Mouse (Mus musculus): ENCODE results near the gene Nol3. TPM values are rescaled to one million over a fixed set of nuclear protein-coding genes. Genes with fewer than 3 reads are reported as not detected.
A peak's percentile ranks its signal among the peaks of the same experiment; 100 is the strongest.

The Nol3 gene
- total and polyA plus RNA-seq, 2 experiments from 2014 or later = 2.0 to 6.5 TPM

DNA sequence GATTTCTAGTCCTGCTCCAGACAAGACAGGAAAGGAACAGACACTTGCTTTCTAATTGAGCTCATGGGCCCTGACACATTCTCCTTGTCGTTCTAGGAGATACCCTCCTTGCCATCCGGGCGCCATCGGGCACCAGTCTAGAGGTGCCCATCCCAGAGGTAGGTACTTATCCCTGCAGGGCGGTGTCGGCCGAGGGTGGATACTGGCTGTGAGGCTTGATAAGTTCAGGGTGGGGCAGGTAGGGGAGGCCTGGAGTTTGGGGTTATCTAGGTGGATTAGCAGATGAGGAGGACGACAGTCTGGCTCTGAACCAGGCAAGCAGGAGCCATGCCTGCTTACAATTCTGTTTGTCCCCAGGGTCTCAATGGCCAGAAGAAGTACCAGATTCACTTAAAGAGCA lies 24.0 kb downstream of the Nol3 start:
- DNase-seq (ENCODE audit: low spot score) (no peak), ATAC-seq (ENCODE audit: low FRiP score) (no peak)
- no peak overlapping the region for H3K27ac ChIP-seq (ENCODE audit: low read depth, low read length)
- no peak for TF ChIP-seq CTCF (IDR thresholded peaks at IDR 0.05)
- no peaks in the 10 kb centered on the region for H3K27me3 ChIP-seq (ENCODE audit: insufficient read depth, low read length)
- no peak overlapping the region for H3K4me2 ChIP-seq (ENCODE audit: low read depth, low read length, poor library complexity, severe bottlenecking)
- H3K9me3 ChIP-seq (ENCODE audit: low read length) = no peaks in the 10 kb centered on the region
- no peak overlapping the region for H3K4me3 ChIP-seq (ENCODE audit: low read depth, low read length)
- peaks cover 39% of the 10 kb centered on the region for H3K36me3 ChIP-seq (ENCODE audit: insufficient read depth, low read length)
- H3K4me1 ChIP-seq (ENCODE audit: insufficient read depth, low read length) = peaks cover 9% of the 10 kb centered on the region; the same call in 1 of the 2 replicates
- H3K9ac ChIP-seq (replicated peaks; ENCODE audit: low read length, poor library complexity, severe bottlenecking) = no peak overlapping the region
- WGBS = over 99% methylated on average over 8 of the region's 8 CpGs

DNA sequence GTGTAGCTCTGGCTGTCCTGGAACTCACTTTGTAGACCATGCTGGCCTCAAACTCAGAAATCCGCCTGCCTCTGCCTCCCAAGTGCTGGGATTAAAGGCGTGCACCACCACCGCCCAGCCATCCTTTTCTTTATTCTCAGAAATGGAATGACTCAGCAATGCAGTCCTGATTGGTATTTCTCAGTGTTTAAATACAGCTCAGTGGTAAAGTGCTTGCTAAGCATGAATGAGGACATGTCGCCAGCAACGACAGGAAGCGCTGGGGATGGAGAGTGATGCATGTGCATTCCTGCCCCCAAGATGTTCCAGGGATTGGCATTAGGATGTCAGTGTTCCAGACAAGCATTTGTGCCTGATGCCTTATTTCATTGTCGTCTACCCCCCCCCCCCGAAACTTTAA lies 27.5 kb downstream of the Nol3 start:
- TF ChIP-seq CTCF (IDR thresholded peaks at IDR 0.05) = no peak
- H3K9ac ChIP-seq (replicated peaks; ENCODE audit: low read length, poor library complexity, severe bottlenecking) = no peak overlapping the region
- DNase-seq (ENCODE audit: low spot score) (no peak), ATAC-seq (ENCODE audit: low FRiP score) (no peak)
- peaks cover 15% of the 10 kb centered on the region; the same call in 1 of the 2 replicates for H3K4me1 ChIP-seq (ENCODE audit: insufficient read depth, low read length)
- H3K4me3 ChIP-seq (ENCODE audit: low read depth, low read length) = no peak overlapping the region
- peaks cover 49% of the 10 kb centered on the region for H3K36me3 ChIP-seq (ENCODE audit: insufficient read depth, low read length)
- no peak overlapping the region for H3K4me2 ChIP-seq (ENCODE audit: low read depth, low read length, poor library complexity, severe bottlenecking)
- H3K27me3 ChIP-seq (ENCODE audit: insufficient read depth, low read length) = no peaks in the 10 kb centered on the region
- no peak overlapping the region for H3K27ac ChIP-seq (ENCODE audit: low read depth, low read length)
- H3K9me3 ChIP-seq (ENCODE audit: low read length) = no peaks in the 10 kb centered on the region
- 89% methylated on average over 8 of the region's 8 CpGs for WGBS

DNA sequence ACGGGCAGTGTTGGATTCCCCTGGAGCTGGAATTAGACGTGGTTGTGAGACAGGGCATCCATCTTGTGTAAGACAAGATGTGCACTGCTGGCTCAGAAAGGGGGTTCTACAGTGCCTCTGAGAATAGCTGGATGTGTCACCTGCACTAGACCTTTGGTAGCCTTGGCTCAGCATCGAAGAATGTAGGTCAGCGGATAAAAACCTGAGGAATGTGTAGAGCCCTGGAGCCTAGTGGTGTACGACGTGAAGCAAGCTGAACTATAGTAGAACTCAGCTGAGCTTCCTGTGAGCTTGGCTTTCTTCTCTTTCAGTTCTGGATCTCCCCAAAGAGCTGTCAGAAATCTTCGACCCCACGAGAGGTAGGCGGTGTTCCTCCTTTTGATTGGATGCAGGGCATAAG lies 27.9 kb downstream of the Nol3 start:
- DNase-seq (ENCODE audit: low spot score) (no peak), ATAC-seq (ENCODE audit: low FRiP score) (no peak)
- peaks cover 10% of the 10 kb centered on the region; the same call in 1 of the 2 replicates for H3K4me1 ChIP-seq (ENCODE audit: insufficient read depth, low read length)
- no peaks in the 10 kb centered on the region for H3K27me3 ChIP-seq (ENCODE audit: insufficient read depth, low read length)
- WGBS = 86% methylated on average over 9 of the region's 9 CpGs
- peaks cover 52% of the 10 kb centered on the region for H3K36me3 ChIP-seq (ENCODE audit: insufficient read depth, low read length)
- 0 out of 2 replicates have a peak overlapping the region, but pooled peaks have one; percentile 8 for H3K9ac ChIP-seq (replicated peaks; ENCODE audit: low read length, poor library complexity, severe bottlenecking)
- H3K27ac ChIP-seq (ENCODE audit: low read depth, low read length) = no peak overlapping the region
- H3K4me3 ChIP-seq (ENCODE audit: low read depth, low read length) = no peak overlapping the region
- TF ChIP-seq CTCF (IDR thresholded peaks at IDR 0.05) = no peak
- no peaks in the 10 kb centered on the region for H3K9me3 ChIP-seq (ENCODE audit: low read length)
- H3K4me2 ChIP-seq (ENCODE audit: low read depth, low read length, poor library complexity, severe bottlenecking) = no peak overlapping the region

DNA sequence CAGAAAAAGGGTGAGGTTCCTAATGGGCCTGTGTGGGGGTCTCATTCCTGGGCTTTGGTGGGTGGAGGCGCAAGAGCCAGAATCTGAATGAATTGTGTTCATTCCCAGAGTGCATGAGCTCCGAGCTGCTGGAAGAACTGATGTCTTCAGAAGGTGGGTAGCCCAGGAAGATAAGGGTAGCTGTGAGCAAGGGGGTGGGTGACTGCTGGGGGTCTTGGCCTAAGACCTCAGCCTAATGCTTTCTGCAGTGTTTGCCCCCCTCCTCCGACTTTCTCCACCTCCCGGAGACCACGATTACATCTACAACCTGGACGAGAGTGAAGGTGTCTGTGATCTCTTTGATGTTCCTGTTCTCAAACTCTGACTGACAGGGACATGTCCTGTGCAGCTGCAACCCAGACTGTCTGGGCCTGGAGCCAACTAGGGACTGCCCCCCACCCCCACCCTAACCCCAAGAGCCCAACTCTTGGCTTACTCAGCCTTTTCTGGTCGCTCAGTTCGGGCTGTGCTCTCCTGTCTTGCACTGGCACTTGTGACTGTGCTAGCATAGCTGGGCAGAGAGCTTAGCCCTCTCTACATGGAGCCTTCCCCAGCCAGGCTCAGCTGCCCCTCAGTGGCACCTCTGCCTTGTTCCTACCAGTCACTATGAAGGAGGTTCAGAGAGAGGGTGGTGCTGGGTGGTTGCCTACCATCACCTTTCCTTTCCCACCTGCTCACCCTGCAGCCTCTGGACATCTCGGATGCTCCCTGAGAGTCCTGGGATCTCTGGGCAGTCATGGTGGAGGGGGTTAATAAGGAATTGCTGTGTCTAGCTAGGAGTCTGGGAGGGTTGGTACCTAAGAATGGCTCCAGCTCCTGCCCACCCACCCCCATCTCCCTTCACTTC lies 28.6 kb downstream of the Nol3 start:
- 64% methylated on average over 9 of the region's 9 CpGs for WGBS
- no peak overlapping the region for H3K4me2 ChIP-seq (ENCODE audit: low read depth, low read length, poor library complexity, severe bottlenecking)
- TF ChIP-seq CTCF (IDR thresholded peaks at IDR 0.05) = no peak
- ATAC-seq (ENCODE audit: low FRiP score) = no peak
- H3K4me3 ChIP-seq (ENCODE audit: low read depth, low read length) = no peak overlapping the region
- DNase-seq (ENCODE audit: low spot score) = no peak
- H3K9ac ChIP-seq (replicated peaks; ENCODE audit: low read length, poor library complexity, severe bottlenecking) = 0 out of 2 replicates have a peak overlapping the region, but pooled peaks have one; percentile 8
- H3K27me3 ChIP-seq (ENCODE audit: insufficient read depth, low read length) = no peaks in the 10 kb centered on the region
- H3K36me3 ChIP-seq (ENCODE audit: insufficient read depth, low read length) = peaks cover 52% of the 10 kb centered on the region
- H3K4me1 ChIP-seq (ENCODE audit: insufficient read depth, low read length) = peaks cover 9% of the 10 kb centered on the region; the same call in 1 of the 2 replicates
- no peaks in the 10 kb centered on the region for H3K9me3 ChIP-seq (ENCODE audit: low read length)
- no peak overlapping the region for H3K27ac ChIP-seq (ENCODE audit: low read depth, low read length)

DNA sequence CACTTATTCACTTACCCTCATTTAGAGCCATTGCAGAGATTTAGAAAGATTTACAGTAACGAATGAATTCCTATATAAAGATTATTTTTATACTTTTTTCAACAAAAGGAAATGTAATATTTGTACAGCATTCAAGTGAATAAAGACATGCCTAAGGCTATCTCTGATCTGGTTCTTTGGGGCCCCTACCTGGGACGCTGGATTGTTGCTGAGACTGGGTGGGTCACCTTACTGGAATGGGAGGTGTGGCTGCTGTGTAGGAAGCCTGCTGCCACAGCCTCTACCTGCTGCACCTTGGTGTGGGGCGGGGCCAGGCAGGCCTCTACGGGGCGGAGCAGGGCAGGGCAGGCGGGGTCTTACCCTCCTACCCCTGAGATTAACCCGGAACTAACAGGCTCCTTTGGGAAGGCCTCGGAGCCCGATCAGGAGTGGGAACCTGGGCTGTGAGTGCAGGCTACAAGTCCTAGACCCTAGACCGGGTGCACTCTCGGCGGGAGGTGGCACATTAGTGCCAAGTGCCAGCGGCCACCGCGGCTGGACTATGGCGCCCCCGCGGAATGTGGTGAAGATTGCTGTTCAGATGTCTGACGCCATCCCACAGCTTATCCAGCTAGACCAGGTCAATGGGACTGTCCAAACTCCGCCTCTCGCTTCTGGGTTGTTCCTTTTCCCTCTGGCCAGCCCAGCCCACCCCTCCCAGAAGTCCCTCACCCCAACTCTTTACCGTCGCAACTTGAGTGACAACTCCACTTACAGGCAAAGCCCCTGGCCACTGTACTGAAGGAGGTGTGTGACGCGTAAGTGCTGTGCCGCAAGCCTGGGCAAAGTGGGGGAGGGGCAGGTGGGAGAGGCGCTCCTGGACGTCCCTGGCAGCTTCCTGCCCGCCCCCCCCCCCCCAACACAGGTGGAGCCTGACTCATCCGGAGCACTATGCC lies 29.5 kb downstream of the Nol3 start, which contains the start of gene Elmo3:
Elmo3 (plus strand) TSS at position 391 of the 935 bp plus-strand sequence.
- Histone ChIP-seq H3K9me3 (ENCODE audit: low read length) (no peaks in the 10 kb centered on the region), H3K4me3 (ENCODE audit: low read depth, low read length) (peak within 1 kb of the TSS; percentile 10; the same call in 1 of the 2 replicates), H3K4me2 (ENCODE audit: low read depth, low read length, poor library complexity, severe bottlenecking) (peak within 1 kb of the TSS; percentile 47), H3K4me1 (ENCODE audit: insufficient read depth, low read length) (peaks cover 9% of the 10 kb centered on the region; the same call in 1 of the 2 replicates), H3K27me3 (ENCODE audit: insufficient read depth, low read length) (no peaks in the 10 kb centered on the region), H3K9ac (replicated peaks; ENCODE audit: low read length, poor library complexity, severe bottlenecking) (peak within 1 kb of the TSS; percentile 44), H3K36me3 (ENCODE audit: insufficient read depth, low read length) (peaks cover 53% of the 10 kb centered on the region), H3K27ac (ENCODE audit: low read depth, low read length) (no peak within 1 kb of the TSS)
- DNase-seq (ENCODE audit: low spot score) (peak; percentile 55), ATAC-seq (ENCODE audit: low FRiP score) (peak; percentile 51)
- TF ChIP-seq CTCF (IDR thresholded peaks at IDR 0.05) = peak; percentile 28; the same call in 1 of the 2 replicates
- 9% methylated on average over 30 of the region's 30 CpGs for WGBS
